11 mouse cellular contexts compared by ENCODE assay signal in the genomic region with DNA sequence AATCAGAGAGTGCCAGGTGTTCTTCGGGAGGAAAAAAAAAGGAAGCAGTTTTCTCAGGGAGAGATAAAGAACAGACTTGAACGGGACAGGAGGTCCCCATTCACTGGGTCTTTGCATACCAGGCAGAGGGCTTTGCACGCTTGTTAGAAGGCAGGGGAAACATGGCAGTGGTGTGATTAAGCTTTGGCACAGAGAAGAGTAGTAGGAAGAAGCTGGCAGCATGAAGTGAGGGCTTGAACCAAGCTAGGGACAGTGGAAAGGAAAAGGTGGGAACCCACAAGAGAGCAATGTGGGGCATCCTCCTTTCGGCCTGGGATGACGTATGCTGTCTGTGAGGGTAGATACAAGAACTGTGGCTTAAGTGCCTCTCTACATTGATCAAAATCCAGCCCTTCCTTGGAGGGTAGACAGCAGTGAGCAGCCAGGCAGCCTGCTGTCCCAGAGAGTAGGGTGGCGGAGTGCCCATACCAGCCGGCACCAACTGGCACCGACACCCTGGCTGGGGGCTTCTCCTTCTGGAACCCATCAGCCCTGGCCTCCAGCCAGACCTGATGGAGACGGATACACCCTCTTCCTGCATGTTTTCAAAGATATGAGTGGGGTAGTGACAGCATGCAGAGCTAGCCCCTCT. TPM values are rescaled to one million over a fixed set of nuclear protein-coding genes. Genes with fewer than 3 reads are reported as not detected.
DNase-seq lines count a peak whose midpoint lies in the region; ATAC-seq and TF ChIP-seq lines count a peak whose summit lies in the region.
"Had no signal": no experiment of that assay in that cellular context is flagged by ENCODE, and none has a peak within 500 bp of the region (broad histone marks: within the 10 kb centered on the region; RNA-seq: fewer than 3 reads in every experiment).

No protein-coding gene starts in this region.

- H3K27ac ChIP-seq in heart, embryonic 10.5 days: peak overlapping the region; percentile 52; the same call in 1 of the 2 replicates
- H3K27ac ChIP-seq in forebrain, embryonic 16.5 days (ENCODE audit: low read length): peak overlapping the region; percentile 85
- H3K27ac ChIP-seq in midbrain, postnatal 0 days (ENCODE audit: low read depth, low read length): no peak overlapping the region
- H3K27ac ChIP-seq in intestine, embryonic 16.5 days (ENCODE audit: low read length): no peak overlapping the region
- H3K27ac ChIP-seq: liver, embryonic 15.5 days had no signal

- TF ChIP-seq CTCF in midbrain, postnatal 0 days (IDR thresholded peaks at IDR 0.05): no peak

- 55% methylated on average over 9 of the region's 9 CpGs for WGBS in heart, embryonic 10.5 days
- 28% methylated on average over 9 of the region's 9 CpGs for WGBS in forebrain, embryonic 16.5 days
- WGBS in midbrain, postnatal 0 days: 60% methylated on average over 9 of the region's 9 CpGs
- 66% methylated on average over 9 of the region's 9 CpGs for WGBS in intestine, embryonic 16.5 days

- no peak for DNase-seq in heart, embryonic 10.5 days (ENCODE audit: low spot score)
- no peak for DNase-seq in heart, adult 18-20 months
- peak; percentile 88 to 90 for DNase-seq in right cerebral cortex, postnatal 10 days (ENCODE audit: low spot score in 2 of 2)
- no peak for DNase-seq in right cerebral cortex, adult 18-20 months
- peak; percentile 67 for DNase-seq in midbrain, postnatal 0 days (ENCODE audit: low spot score)
- DNase-seq in urinary bladder, postnatal 4 days (ENCODE audit: low spot score in 2 of 2): no peak
- DNase-seq: kidney, postnatal 36 days had no signal

- ATAC-seq in forebrain, embryonic 16.5 days: peak; percentile 92
- peak; percentile 71; the same call in 1 of the 2 replicates for ATAC-seq in midbrain, postnatal 0 days (ENCODE audit: low FRiP score)
- no peak for ATAC-seq in intestine, embryonic 16.5 days

- peaks cover 20% of the 10 kb centered on the region for H3K4me1 ChIP-seq in heart, embryonic 10.5 days
- H3K4me1 ChIP-seq in forebrain, embryonic 16.5 days (replicated peaks; ENCODE audit: control insufficient read depth, insufficient read depth, low read length): peaks cover 49% of the 10 kb centered on the region
- no peaks in the 10 kb centered on the region; the same call in 1 of the 2 replicates for H3K4me1 ChIP-seq in midbrain, postnatal 0 days (ENCODE audit: insufficient read depth, low read length)
- peaks cover 5% of the 10 kb centered on the region for H3K4me1 ChIP-seq in intestine, embryonic 16.5 days (ENCODE audit: control insufficient read depth, insufficient read depth, low read length)
- H3K4me1 ChIP-seq: liver, embryonic 15.5 days had no signal

- no peak overlapping the region for H3K9ac ChIP-seq in forebrain, embryonic 16.5 days (replicated peaks; ENCODE audit: low read depth, low read length)
- no peak overlapping the region for H3K9ac ChIP-seq in midbrain, postnatal 0 days (replicated peaks; ENCODE audit: low read length, poor library complexity, severe bottlenecking)
- no peak overlapping the region for H3K9ac ChIP-seq in intestine, embryonic 16.5 days (ENCODE audit: low read depth, low read length)
- H3K9ac ChIP-seq: liver, embryonic 15.5 days had no signal

- no peak overlapping the region for H3K4me3 ChIP-seq in heart, embryonic 10.5 days
- H3K4me3 ChIP-seq in forebrain, embryonic 16.5 days (replicated peaks; ENCODE audit: low read length): no peak overlapping the region
- H3K4me3 ChIP-seq in midbrain, postnatal 0 days (ENCODE audit: low read depth, low read length): no peak overlapping the region
- H3K4me3 ChIP-seq in intestine, embryonic 16.5 days (ENCODE audit: low read length): no peak overlapping the region
- H3K4me3 ChIP-seq: liver, embryonic 15.5 days had no signal

- no peaks in the 10 kb centered on the region for H3K36me3 ChIP-seq in heart, embryonic 10.5 days
- no peaks in the 10 kb centered on the region for H3K36me3 ChIP-seq in forebrain, embryonic 16.5 days (ENCODE audit: control insufficient read depth, insufficient read depth)
- no peaks in the 10 kb centered on the region for H3K36me3 ChIP-seq in midbrain, postnatal 0 days (ENCODE audit: insufficient read depth, low read length)
- no peaks in the 10 kb centered on the region for H3K36me3 ChIP-seq in intestine, embryonic 16.5 days (ENCODE audit: control insufficient read depth, insufficient read depth, low read length)
- H3K36me3 ChIP-seq: liver, embryonic 15.5 days had no signal

- H3K9me3 ChIP-seq in heart, embryonic 10.5 days: no peaks in the 10 kb centered on the region
- no peaks in the 10 kb centered on the region for H3K9me3 ChIP-seq in forebrain, embryonic 16.5 days (ENCODE audit: control insufficient read depth, low read length)
- no peaks in the 10 kb centered on the region for H3K9me3 ChIP-seq in midbrain, postnatal 0 days (ENCODE audit: low read length)
- no peaks in the 10 kb centered on the region for H3K9me3 ChIP-seq in intestine, embryonic 16.5 days (ENCODE audit: control insufficient read depth, low read length)
- H3K9me3 ChIP-seq: liver, embryonic 15.5 days had no signal

- H3K4me2 ChIP-seq in forebrain, embryonic 16.5 days (ENCODE audit: low read length): no peak overlapping the region
- no peak overlapping the region for H3K4me2 ChIP-seq in midbrain, postnatal 0 days (ENCODE audit: low read depth, low read length, poor library complexity, severe bottlenecking)
- no peak overlapping the region for H3K4me2 ChIP-seq in intestine, embryonic 16.5 days (ENCODE audit: low read depth, low read length)
- H3K4me2 ChIP-seq: liver, embryonic 15.5 days had no signal

- peaks cover 17% of the 10 kb centered on the region for H3K27me3 ChIP-seq in heart, embryonic 10.5 days (ENCODE audit: insufficient read depth, poor library complexity, severe bottlenecking)
- no peaks in the 10 kb centered on the region for H3K27me3 ChIP-seq in forebrain, embryonic 16.5 days (replicated peaks; ENCODE audit: control insufficient read depth, insufficient read depth, low read length)
- H3K27me3 ChIP-seq in midbrain, postnatal 0 days (ENCODE audit: insufficient read depth, low read length): no peaks in the 10 kb centered on the region
- no peaks in the 10 kb centered on the region for H3K27me3 ChIP-seq in intestine, embryonic 16.5 days (replicated peaks; ENCODE audit: control insufficient read depth, insufficient read depth, low read length)

RNA-seq across cellular contexts. Expression of gene Kcnn3, which starts 19.9 kb away (rescaled TPM):
- 0.58 and 1.1 TPM in 2 replicates for polyA plus RNA-seq in heart, embryonic 10.5 days (2016; fragmentation: Nextera tagmentation; extraction: Ambion mirVana)
- 1 to 10 TPM; 1.5 to 2.0 TPM for total RNA-seq in heart, adult 18-20 months (2021)
- 8.1 and 8.2 TPM in 2 replicates for polyA plus RNA-seq in forebrain, embryonic 16.5 days (2015; fragmentation: Nextera tagmentation; extraction: Ambion mirVana)
- 21.4 and 23.3 TPM in 2 replicates for total RNA-seq in midbrain, postnatal 0 days (2014; rRNA removed)
- 5.9 and 7.3 TPM in 2 replicates for polyA plus RNA-seq in midbrain, postnatal 0 days (2015; fragmentation: Nextera tagmentation; extraction: Ambion mirVana)
- polyA plus RNA-seq in intestine, embryonic 16.5 days (2015; fragmentation: Nextera tagmentation; extraction: Ambion mirVana): 3.8 and 4.1 TPM in 2 replicates
- total RNA-seq: hematopoietic stem cell, adult 5-6 weeks had no signal

Comparison
In these comparisons a context has a peak if more than half of its experiments do, and no peak if none do; other contexts are left out.
1. DNase-seq: peak in right cerebral cortex, postnatal 10 days (2 of 2) and midbrain, postnatal 0 days (single experiment); none in heart, embryonic 10.5 days (single experiment), heart, adult 18-20 months (0 of 2), right cerebral cortex, adult 18-20 months (single experiment) and urinary bladder, postnatal 4 days (0 of 2).
2. H3K27ac ChIP-seq: peak in heart, embryonic 10.5 days (single experiment) and forebrain, embryonic 16.5 days (single experiment); none in midbrain, postnatal 0 days (single experiment) and intestine, embryonic 16.5 days (single experiment).